Mouse (Mus musculus): ENCODE data around the gene Bend5.

Bend5 gene

DNA sequence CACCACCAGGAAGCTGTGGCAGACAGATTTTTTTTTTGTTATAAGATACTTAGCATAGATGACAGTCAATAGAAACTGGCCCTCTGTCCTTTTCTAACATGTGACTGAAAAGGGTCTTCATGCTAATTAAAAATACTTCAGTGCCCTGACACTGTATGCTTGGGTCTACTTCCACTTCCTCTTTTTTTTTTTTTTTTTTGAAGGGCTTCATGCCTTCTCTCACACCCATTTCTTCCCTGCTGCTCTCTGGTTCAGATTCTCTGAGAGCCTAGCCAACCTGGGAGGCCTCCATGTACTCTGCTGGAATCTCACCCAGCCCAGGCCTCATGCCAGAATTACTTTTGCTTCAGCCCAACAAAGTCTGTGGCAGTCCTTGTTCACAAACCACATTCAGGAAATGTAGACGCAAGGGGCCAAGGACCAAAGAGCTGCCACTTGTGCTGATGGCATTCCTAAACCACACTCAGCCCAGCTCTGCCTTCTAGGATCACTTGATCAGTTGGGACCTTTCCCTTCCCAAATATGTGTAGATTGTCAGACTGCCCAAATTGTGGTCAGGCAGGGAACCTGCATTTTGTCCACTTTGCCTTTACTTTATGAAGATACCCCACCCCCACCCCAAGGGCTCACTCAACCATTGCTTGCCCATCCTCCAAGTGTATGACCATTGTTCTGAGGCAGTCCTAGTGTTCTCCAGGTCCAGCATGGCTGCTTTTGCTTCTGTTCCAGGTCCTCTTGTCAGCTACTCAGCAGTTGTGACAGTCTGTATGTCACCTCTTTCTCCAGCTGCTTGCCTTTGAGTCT is 27.8 kb downstream of the Bend5 start:
- peak; percentile 3 to 7 for DNase-seq

DNA sequence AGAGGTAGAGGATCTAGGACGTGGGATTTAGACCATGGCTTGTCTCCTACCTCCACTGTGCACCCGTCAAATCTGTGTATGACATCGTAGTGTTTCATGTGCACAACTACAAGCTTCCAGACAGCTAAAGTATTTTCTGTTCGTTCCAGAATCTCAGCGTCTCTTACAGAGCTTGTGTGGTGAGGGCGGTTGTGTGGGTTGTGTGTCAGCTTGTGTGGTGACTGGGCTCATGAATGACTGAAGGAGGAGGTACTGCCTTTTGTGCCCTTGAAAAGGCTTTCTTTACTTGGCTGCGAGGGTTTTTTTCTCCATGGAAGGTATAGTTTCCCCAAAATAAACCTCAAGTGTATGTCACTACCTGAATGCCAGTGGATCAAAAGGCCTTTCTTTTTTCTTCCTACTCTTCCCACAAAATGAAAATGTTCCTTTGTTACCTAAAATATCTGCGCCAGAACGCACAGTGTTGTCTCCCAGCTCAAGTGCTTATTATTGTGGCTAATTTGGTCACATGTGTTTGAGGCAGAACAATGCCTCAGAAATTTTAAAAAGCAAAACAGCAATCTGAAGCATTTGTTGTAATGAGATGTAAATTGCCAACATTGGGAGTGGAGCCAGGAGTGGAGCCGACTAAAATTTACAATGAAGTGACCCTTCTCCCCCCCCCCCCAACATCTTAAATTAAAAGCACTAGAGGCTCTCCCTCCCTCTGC is 29.3 kb downstream of the Bend5 start:
- no peak for DNase-seq

DNA sequence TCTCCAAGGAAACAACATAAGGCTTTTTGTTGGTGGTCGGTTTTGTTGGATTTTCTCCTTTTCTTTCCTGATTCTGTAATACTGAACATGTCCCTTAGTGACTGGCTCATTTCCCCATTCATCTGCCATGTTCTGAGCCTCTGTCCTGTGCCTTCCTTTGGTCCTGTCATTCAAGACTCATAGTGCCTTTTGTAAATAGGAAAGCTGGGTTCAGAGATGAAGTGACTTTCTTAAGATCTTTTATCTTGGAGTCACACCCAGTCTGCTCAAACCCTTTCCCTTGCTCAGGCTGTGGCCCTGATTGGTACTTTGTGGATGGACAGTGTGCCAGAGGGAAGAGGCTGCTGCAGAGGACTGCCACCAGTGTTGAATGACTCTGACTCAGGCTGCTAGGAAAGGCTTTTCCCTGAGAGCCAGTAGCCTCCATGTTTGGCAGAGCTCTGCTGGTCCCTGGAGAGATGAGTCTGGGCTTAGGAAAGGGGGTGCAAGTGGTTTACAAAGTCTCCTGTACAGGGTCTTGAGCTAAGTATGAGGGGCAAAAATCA is 29.9 kb downstream of the Bend5 start:
- DNase-seq = no peak

DNA sequence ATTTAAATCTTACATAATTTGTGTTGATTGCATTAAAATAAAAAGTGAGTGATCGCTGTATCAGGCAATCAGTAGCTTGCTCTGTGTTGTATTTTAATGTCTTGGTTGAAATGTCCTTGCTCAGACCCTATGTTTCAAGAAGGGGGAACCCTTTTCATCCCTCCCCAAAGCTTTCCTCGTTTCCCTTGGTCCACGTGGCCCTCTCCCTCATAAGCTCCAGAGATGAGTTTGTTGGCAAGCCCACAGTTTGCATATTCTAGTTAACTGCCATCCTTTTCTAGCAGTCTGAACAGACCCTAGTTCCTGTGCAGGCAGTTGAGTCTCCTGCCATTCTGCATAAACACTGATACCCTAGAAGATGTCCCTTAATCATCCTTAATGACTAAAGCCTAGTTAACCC is 33.1 kb downstream of the Bend5 start:
- no peak for DNase-seq

DNA sequence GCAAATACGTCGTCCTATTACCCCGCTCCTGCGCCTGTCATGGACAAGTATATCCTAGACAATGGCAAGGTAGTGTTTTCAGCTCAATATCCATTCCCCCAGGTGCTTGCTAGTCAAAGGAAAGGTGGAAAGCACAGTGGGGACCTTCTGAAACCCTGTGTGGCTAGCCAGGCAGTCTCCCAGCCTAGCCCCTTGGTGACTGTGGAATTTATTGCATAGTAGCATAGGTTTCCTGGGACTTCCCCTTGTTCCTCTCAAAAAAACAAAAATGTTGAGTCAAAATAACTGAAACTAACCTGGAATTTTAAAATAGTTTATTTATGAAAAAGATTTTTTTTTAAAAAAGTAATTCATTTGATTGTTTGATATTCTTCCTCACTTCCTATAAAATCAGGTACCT is 33.8 kb downstream of the Bend5 start:
- DNase-seq = no peak

DNA sequence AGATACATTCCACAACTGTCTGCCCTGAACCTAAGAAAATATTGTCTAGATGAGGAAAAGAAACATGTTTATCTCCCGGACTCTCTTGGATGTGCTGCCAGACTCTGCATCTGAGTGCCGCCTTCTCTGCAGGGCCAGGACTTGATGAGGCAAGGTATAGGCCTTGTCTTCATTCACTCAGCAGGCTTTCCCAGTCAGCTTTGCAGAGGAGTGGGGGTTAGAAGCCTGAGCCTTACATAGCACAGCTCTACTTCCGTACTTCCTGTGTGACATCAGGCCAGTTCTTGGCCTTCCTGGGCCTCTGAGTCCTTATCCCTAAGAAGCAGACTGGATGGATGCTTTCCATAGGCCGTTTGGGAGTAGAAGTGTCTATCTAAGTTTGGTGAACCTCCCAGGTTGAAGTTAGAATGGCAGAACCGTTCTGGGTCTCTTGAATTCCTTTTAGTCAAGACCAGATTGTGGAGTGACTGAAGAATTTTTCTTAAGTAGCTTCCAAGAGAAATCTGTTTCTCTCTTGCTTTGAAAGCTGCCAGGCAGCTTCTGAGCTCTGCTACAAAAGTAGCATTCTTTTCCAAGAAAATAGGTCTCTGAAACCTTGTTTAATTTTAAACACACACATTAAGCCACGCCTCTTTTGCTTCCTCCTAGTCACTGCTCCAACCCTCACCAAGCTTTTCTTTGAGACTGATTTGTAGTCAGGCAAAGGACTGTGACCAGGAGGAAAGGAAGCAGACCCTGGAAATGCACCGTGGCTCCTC is 34.8 kb downstream of the Bend5 start:
- DNase-seq = no peak

DNA sequence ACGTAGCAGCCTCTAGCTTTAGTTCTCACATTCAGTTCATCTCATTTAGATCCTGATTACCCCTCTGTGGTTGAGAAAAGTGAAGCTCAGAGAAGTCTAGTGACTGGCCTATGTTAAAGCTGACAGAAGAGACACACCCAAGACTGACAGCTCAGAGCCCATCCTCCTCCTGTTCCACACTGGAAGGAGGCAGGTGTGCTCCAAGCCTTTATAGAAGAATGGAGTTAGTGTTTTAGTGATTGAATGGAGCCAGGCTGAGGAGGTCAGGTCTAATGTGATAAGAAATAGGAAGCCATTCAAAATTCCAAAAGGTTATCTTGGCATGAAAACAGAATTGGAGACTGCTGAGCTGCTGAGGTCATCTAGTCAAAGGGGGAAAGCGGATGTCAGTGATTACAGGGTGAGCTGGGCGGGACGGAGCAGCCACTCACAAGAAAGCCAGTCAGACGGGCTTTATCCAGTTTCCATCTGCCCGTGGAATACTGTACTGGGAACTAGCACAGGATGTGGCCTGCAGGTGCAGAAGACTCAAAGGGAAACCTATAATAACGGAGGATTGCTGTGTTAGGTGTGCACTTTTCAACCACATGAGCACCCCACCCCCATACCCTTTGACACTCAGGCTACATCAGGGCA is 36.6 kb downstream of the Bend5 start:
- DNase-seq = no peak

DNA sequence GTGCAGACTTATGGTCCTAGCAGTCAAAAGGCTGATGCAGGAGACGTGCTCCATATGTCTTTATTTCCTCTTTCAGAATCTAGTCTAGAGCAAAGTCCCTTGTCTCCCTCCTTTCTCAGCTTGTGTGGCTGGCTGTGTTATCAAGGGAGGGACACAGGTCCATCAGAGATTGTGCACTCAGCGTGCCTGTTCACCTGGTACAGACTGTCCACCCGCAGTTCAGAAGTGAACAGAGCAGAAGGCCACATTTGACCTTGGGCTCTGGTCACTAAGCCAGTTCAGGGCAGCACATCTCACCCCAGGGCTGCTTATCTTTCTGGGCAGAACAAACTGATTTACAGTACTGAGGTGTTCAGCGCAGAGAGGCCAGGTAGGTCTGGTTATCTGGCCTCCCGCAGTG is 37.4 kb downstream of the Bend5 start:
- no peak for DNase-seq

DNA sequence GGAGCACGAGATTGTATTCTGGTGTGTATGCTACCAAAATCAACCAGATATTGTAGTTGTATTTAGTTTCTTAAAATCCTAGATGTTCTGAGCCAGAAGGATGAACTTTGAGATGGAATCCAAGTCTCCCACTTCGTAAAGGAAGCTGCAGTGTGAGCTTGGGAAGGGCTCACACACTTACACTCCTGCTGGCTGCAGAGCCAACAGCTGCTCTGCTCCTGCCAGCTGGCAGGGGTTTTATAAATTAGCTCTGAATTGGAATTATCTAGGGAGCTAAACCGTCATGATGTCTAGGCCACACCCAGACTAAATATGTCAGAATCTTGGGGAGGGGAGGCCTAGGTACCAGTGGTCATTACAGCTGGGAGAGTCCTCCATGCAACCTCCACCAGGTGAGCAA is 38.5 kb downstream of the Bend5 start:
- DNase-seq = no peak

DNA sequence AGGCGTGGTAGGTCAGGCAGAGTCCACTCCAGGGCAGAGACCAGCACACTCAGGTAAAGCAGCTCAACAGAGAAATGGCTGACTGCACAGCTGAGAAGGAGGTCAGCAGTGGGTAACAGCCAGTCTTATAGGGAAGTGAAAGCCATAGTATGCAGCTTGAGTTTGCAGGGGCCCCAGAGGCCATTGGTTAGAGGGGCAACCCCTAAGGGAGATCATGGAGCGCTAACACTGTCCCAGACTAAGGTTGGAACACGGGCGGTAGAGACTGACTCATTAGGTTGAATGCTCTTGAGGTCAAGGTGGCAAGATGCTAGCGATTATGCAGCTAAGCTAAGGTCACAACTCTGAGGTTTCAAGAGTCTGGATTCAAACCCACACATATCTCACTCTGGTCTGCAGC is 40.8 kb downstream of the Bend5 start:
- DNase-seq = no peak

DNA sequence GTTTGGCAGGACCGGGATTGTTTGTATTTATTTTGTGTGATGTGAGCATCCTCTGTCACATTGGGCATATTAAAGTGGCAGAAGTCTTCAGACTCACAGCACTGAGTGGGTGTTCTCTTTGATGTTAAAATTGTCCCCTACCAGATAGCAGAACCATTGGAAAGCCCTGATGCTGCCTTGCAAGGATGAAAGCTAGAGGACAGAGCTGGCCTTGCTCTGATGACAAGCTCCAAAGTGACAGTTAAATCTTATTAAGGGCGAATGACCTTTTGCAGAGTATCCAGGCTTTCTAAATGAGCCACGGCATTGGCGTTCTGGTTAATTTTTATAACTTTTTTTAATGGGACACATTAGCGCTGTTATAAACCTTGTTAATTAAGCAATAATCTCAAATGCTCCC is 42.8 kb downstream of the Bend5 start:
- no peak for DNase-seq

DNA sequence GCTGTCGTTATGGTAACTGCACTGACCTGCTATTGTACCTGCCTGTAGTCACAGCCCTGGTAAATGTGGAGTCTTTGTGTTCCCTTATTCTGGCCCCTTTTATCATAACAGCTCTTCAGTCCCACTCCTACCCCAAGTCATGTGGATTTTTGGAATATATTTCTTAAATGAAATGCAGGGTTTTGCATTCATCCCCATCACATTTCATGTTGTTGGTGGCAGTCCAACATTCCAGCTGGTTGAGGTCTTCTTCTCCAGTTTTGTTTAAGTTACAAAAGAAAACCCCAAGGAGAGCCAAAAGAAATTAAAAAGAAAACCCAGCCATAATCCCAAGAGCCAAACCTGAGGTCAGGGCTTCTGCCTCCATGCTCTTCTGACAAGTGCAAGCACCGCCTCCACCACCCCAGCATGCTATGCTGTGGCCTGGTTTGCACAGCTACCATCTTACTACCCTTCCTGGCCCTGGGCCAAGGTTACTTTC is 52.5 kb downstream of the Bend5 start:
- no peak for DNase-seq

DNA sequence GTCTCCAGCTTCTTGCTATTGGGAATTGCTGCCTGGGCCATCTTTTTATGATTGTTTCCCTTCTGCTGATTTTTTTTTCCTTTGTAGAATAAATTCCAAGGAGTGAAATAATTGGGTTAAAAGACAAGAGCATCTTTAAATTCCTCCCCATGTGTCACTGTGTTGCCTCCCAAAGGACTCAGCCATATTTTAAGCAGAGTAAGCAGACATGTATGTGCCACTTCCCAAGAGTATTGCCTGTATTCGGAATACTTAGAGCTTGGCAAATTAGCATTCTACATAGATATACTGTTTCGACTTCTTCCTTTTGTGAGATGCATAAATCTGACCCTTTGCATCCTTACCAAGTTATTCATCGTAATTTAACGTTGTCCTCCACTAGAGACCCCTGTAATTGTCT is 53.0 kb downstream of the Bend5 start:
- no peak for DNase-seq

DNA sequence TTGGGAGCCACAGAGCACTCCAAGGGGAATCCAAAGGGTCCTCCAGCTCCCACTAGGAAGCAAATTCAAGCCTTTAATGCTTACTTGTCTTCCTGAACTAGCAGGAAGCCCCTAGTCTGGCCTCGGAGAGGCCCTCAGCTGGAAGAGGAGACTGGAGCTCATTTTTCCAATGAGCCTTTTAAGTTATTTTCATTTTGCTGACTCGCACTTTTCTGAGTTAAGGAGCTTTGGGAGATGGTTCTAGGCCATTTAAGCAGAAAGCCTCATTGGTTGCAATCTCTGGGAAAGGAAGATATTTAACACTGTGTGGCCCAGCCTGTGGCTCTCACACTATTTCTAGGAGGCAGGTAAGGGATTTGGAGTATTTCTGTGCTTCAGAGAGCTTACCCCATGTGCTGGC is 55.0 kb downstream of the Bend5 start:
- no peak for DNase-seq

DNA sequence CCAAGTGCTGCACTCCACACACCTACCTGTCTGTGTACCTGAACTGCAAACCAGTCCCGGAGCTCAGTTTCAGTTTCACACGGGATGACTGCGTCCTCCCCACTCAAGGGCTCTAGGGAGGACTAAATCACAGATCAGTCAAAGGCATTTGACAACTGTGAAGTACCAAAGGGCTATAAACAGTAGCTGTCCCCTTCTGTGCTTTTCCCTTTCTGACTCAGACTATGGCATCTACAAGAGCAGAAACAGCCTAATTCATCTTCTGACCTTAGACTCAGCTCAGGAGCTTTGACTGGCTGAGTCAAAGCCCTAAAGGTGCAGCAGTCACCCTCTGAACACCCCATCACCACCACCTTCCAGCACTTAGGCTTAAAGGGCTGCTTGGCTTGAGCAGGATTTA is 56.9 kb downstream of the Bend5 start:
- no peak for DNase-seq

DNA sequence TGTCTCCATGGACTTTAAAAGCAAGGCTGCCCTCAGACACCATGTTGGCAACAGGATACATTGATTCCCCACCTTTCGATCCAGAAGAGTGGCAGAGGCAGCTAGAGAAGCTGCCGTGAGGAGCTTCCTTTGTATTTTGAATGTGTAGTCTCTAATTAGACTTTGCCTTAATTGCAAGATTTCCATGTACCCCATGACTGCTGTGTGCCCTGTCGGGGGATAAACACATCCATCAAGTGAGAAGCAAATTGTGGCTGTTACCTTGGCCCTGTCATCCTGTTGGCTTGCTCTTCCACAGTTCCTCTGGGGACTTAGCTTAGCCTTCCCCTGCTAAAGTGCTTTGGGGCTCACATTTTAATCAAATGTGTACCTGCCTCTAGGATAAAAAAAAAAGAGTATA is 57.7 kb downstream of the Bend5 start:
- no peak for DNase-seq

DNA sequence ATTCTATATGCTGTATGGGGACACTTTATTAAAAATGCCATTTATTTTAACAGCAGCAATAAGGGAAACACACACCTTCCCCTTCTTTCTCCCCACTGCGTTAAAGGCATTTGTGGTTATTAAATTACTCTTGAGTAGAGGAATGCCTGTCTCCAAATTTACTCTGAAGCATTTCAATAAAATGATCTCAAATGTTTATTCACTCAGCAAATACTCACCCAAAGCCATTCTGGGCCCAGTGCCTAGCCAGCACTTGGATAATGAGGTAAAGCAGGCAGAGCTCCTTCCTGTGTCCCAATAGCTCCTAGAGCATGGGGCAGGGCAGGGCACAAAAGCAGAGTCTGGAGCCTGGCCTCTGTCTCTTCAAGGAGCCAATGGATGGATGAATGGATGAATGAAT is 58.2 kb downstream of the Bend5 start:
- DNase-seq = no peak

DNA sequence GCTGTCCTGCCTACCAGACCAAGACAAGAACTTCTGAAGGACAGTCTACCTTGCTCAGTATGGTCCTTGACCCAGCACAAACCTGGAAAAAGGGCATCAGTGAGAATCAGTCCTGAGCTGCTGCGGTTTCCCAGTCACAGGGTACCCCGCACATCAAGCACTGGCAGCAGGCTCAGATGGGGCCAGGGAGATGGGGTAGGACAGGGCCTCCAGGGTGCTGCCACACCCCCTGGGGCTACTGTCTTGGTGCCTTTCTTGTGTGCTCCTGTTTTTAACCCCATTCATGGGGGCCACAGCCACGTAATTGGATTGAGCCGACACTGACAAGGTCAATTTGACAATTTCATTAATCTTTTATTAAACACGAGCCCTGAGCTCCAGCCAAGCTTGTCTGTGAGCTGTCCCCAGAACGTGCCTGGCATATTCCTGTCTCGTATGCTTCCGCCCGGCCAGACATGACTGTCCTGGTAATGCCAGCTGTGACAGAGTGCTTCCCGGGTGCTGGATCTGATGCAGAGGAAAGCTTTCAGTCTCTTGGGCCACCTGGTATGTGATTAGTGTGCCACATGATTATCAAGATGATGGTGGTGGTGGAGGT is 60.7 kb downstream of the Bend5 start:
- no peak for DNase-seq

DNA sequence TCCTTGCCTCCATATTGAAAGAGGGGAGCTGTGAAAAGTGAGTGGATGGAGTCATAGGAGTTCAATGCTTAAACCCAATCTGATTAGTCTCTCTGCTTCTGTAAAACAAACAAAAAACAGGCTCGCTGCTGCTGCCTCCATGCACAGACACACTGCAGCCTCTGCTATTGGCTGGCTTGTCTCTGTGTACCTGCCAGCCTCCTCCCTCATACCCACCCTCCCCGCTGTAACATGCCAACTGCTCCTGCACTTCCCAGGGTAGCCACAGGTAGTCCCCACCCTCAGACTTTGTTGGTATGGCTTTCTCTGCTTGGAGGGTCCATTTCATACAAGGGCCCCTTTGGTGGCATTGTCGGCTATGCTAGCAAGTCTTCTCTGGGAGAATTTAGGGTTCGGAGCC is 62.7 kb downstream of the Bend5 start:
- no peak for DNase-seq

DNA sequence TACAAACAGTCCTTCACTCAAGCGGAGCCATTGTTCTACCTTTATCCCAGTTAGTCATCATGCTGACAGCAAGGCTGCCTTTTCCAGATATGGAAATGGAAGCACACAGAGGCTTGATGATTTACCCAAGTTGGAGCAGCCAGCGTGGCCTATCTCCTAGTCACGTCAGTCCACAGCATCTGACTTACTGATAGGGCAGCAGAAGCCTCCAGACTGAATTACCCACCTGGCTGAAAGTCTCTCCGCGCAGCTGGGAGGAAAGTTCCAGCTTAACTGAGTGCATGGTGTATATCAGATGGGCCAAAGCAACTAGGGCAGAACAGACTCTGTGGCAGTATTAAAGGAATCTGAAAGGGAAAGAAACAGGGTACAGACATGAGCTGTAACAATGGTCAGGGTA is 68.7 kb downstream of the Bend5 start:
- DNase-seq = no peak

DNA sequence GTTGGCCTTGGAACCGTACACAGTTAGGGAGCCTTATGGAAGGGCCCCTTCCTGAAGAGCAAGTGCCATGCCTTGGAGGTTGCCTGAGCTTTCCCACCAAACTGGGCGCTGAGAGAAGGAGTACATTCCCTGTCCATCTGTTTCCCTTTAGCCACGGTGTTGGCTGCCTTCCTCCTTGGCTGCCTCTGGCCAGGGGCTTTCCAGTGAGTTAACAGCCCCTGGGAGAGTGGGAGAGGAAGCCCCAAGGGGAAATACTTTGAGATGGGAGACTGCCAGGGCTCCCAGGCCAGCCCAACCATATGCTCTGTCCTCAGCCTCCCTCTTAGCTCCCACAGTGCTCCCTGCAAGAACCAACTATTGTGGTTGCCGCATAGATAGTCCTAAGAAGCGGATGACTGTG is 70.4 kb downstream of the Bend5 start:
- no peak for DNase-seq

DNA sequence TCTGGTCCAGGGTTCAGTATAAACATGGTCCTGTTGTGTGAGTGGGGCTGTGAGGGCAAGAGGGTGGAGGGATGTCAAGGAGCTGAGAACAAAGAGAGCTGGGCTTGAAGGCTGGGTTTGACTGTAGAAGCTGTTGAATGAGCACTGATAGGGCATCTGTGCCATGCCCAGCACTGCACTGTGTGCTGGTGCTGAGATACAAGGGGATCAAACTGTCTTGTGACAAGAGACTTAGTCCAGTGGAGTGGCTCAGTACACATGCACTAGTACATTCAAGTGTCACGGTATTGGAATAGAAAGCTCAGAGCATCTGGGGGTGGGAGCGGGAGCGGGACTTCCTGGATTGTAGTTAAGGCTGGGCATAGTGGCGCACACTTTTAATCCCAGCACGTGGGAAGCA is 71.4 kb downstream of the Bend5 start:
- DNase-seq = no peak

Measured in cerebellum, adult 18-20 months (tissue).